17 mouse cellular contexts compared by ENCODE assay signal in genomic region chr9:57437896-57438614, GRCm38 (mm10). TPM values are rescaled to one million over a fixed set of nuclear protein-coding genes. Genes with fewer than 3 reads are reported as not detected.
DNase-seq lines count a peak whose midpoint lies in the region; ATAC-seq and TF ChIP-seq lines count a peak whose summit lies in the region.
"Had no signal": no experiment of that assay in that cellular context is flagged by ENCODE, and none has a peak within 500 bp of the region (broad histone marks: within the 10 kb centered on the region; RNA-seq: fewer than 3 reads in every experiment).

No protein-coding gene starts in this region.

- no peaks in the 10 kb centered on the region for H3K9me3 ChIP-seq in heart, embryonic 15.5 days (replicated peaks)
- H3K9me3 ChIP-seq in E14TG2a.4 (ENCODE audit: low read length): no peaks in the 10 kb centered on the region
- H3K9me3 ChIP-seq: forebrain, embryonic 12.5 days; limb, embryonic 13.5 days; midbrain, embryonic 12.5 days; neural tube, embryonic 12.5 days had no signal

- no peak for TF ChIP-seq CTCF in E14TG2a.4 (conservative IDR thresholded peaks at IDR 0.05; ENCODE audit: low read length)
- no peak for TF ChIP-seq CTCF in embryonic fibroblast, embryonic 13.5 days (IDR thresholded peaks at IDR 0.05; ENCODE audit: borderline replicate concordance, insufficient read depth, low read length)

- no peaks in the 10 kb centered on the region for H3K27me3 ChIP-seq in heart, embryonic 15.5 days
- no peaks in the 10 kb centered on the region for H3K27me3 ChIP-seq in E14TG2a.4 (ENCODE audit: insufficient read depth, low read length)
- H3K27me3 ChIP-seq: forebrain, embryonic 12.5 days; limb, embryonic 13.5 days; midbrain, embryonic 12.5 days; neural tube, embryonic 12.5 days had no signal

- intact Hi-C loops in left cerebral cortex, postnatal 4 days (cut with DNase I): no loop called here

- 67% methylated on average over 10 of the region's 10 CpGs for WGBS in heart, embryonic 15.5 days

- DNase-seq in heart, adult 9 months (ENCODE audit: low spot score in 2 of 2): no peak
- peak; percentile 30 to 71 for DNase-seq in kidney, postnatal 25 days
- no peak for DNase-seq in left cerebral cortex, postnatal 4 days
- DNase-seq in frontal cortex, postnatal 10 days (ENCODE audit: low spot score in 2 of 2): no peak
- DNase-seq: adrenal gland, postnatal 14 days; cerebellum, postnatal 14 days had no signal

- ATAC-seq in heart, embryonic 15.5 days (replicated peaks; ENCODE audit: insufficient number of reproducible peaks, insufficient read depth, low FRiP score, low read depth): no peak
- ATAC-seq: activated CD4-positive, CD25-positive, alpha-beta regulatory T cell, adult 4 months had no signal

- no peaks in the 10 kb centered on the region for H3K36me3 ChIP-seq in heart, embryonic 15.5 days
- peaks cover 72% of the 10 kb centered on the region for H3K36me3 ChIP-seq in E14TG2a.4 (ENCODE audit: insufficient read depth, low read length)
- H3K36me3 ChIP-seq: limb, embryonic 13.5 days had no signal

- peak overlapping the region; percentile 45; the same call in 1 of the 2 replicates for H3K27ac ChIP-seq in heart, embryonic 15.5 days
- H3K27ac ChIP-seq in embryonic fibroblast, embryonic 13.5 days (ENCODE audit: insufficient read depth, low read length): peak overlapping the region; percentile 43; the same call in 1 of the 2 replicates
- H3K27ac ChIP-seq: forebrain, embryonic 12.5 days; limb, embryonic 13.5 days; liver, embryonic 14.5 days; midbrain, embryonic 12.5 days; neural tube, embryonic 12.5 days; stomach, postnatal 0 days had no signal

- no peak overlapping the region for H3K4me2 ChIP-seq in heart, embryonic 15.5 days
- H3K4me2 ChIP-seq: midbrain, embryonic 12.5 days; neural tube, embryonic 12.5 days had no signal

- no peak for TF ChIP-seq POLR2A in embryonic fibroblast, embryonic 13.5 days (IDR thresholded peaks at IDR 0.05; ENCODE audit: low read depth, low read length)

- no peak overlapping the region for H3K4me3 ChIP-seq in heart, embryonic 15.5 days
- 0 out of 2 replicates have a peak overlapping the region, but pooled peaks have one; percentile 83 for H3K4me3 ChIP-seq in E14TG2a.4 (replicated peaks; ENCODE audit: low read length)
- no peak overlapping the region for H3K4me3 ChIP-seq in embryonic fibroblast, embryonic 13.5 days (ENCODE audit: insufficient read depth, low read length)
- H3K4me3 ChIP-seq: forebrain, embryonic 12.5 days; limb, embryonic 13.5 days; midbrain, embryonic 12.5 days; neural tube, embryonic 12.5 days had no signal

- H3K9ac ChIP-seq in heart, embryonic 15.5 days: no peak overlapping the region
- H3K9ac ChIP-seq: forebrain, embryonic 12.5 days; midbrain, embryonic 12.5 days; neural tube, embryonic 12.5 days had no signal

- peaks cover 25% of the 10 kb centered on the region for H3K4me1 ChIP-seq in heart, embryonic 15.5 days (replicated peaks)
- peaks cover 90% of the 10 kb centered on the region for H3K4me1 ChIP-seq in E14TG2a.4 (replicated peaks; ENCODE audit: low read depth, low read length)
- peaks cover 15% of the 10 kb centered on the region for H3K4me1 ChIP-seq in embryonic fibroblast, embryonic 13.5 days (ENCODE audit: control insufficient read depth, insufficient read depth, low read length)

RNA-seq across cellular contexts. Expression of gene Ppcdc, which starts 1.9 kb away (rescaled TPM):
- polyA plus RNA-seq in heart, embryonic 15.5 days (2015; fragmentation: Nextera tagmentation; extraction: Ambion mirVana): 17.0 and 20.0 TPM in 2 replicates
- 26.6 and 31.0 TPM in 2 replicates for polyA plus RNA-seq in embryonic fibroblast, embryonic 13.5 days (2011; ENCODE audit: insufficient read length, low read depth, missing spikeins)
- total RNA-seq in left cerebral cortex, postnatal 4 days (2021): 10 to 100 TPM; 12.9 to 14.6 TPM

RNA-seq across cellular contexts. Expression of gene Scamp5, which starts 29.8 kb away (rescaled TPM):
- polyA plus RNA-seq in heart, embryonic 15.5 days (2015; fragmentation: Nextera tagmentation; extraction: Ambion mirVana): 7.6 and 9.7 TPM in 2 replicates
- 23.7 and 26.1 TPM in 2 replicates for polyA plus RNA-seq in embryonic fibroblast, embryonic 13.5 days (2011; ENCODE audit: insufficient read length, low read depth, missing spikeins)
- total RNA-seq in left cerebral cortex, postnatal 4 days (2021): 100 to 1,000 TPM; 251 to 281 TPM
- total RNA-seq: monocyte, adult 5-6 weeks had no signal

Comparison
In these comparisons a context has a peak if more than half of its experiments do, and no peak if none do; other contexts are left out.
1. DNase-seq: peak in kidney, postnatal 25 days (2 of 2); none in heart, adult 9 months (0 of 2), left cerebral cortex, postnatal 4 days (single experiment) and frontal cortex, postnatal 10 days (0 of 2).